Mouse (Mus musculus): ENCODE results near the gene Dnaaf2. TPM values are rescaled to one million over a fixed set of nuclear protein-coding genes. Genes with fewer than 3 reads are reported as not detected.

Gene Dnaaf2
- polyA plus RNA-seq, 1 experiment from 2014 or later: 9.9 TPM

DNA sequence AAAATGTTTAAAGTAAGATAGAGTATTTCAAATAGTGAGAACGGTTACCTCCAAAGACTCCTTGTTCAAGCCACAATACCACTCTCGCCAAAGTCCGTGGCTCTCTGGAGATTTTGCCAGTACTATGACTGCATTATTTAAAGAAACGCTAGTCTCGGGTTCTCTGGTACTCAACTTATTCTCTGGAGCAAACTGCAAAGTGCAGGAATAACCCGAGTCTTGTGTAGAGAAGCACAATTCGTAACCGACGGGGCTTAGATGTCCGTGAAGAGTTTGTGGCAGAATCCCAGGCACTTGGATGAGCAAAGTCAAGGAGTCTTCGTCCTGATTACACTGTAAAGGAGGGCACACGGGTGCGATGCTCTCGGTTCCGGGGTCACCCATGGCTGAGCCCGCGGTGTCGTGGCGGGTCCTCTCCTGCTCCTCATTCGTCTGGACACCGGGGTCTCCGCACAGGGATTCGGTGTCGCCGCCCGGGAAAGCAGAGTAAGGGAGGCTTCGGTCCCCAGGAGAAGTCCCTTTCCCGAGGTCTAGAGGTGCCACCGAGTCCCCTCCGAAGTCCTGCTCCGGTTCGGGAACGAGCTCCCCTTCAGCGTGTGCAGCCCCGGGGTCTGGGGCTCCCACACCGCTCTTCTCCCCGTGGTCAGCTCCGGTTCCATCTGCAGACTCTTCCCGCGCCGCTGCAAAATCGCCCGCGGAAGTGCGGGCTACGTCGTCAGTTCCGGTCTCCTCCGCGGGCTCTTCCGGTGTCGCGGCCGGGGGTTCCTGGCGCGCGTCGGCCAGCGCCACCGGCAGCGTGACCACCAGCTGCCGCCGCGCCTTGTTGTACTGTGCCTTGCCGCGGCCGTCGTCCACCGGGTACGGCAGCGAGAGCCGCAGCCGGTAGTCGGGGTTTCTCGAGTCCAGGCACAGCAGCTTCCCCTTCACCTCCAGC lies 1.5 kb downstream of the Dnaaf2 start, which contains the start of gene Gm49383:
Gene Gm49383, minus strand, starts transcription at position 661 of the 934 bp plus-strand sequence.
- Histone ChIP-seq H3K4me3 (replicated peaks) (peak within 1 kb of the TSS; percentile 91), H3K9me3 (no peaks in the 10 kb centered on the region), H3K4me1 (peaks cover 18% of the 10 kb centered on the region), H3K9ac (peak within 1 kb of the TSS; percentile 83), H3K27me3 (replicated peaks) (no peaks in the 10 kb centered on the region), H3K36me3 (peaks cover 8% of the 10 kb centered on the region; the same call in 1 of the 2 replicates), H3K4me2 (peak within 1 kb of the TSS; percentile 95), H3K27ac (peak within 1 kb of the TSS; percentile 85)
- WGBS: under 1% methylated on average over 75 of the region's 75 CpGs
- peak; percentile 53; the same call in 1 of the 2 replicates for ATAC-seq (ENCODE audit: insufficient read depth, low FRiP score, low read depth)

DNA sequence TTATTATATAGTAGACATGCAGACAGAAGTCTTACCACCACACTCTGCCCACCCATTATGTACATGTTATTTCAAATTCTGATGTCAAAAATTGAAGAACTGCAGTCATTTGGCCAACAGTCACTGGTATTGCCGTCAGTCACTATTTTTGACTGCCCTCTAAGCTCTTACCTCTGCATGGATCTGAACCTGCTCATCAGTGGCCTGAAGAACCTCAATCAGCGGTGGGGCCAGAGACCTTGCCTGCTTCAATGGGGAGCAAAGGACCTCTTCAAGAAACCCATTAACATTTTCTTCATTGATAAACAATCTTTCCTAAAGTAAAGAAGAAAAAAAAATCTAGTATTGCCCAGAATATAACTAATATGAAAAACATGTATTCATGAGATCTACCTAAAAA lies 5.6 kb downstream of the Dnaaf2 start:
- no peaks in the 10 kb centered on the region for H3K9me3 ChIP-seq
- no peaks in the 10 kb centered on the region for H3K27me3 ChIP-seq (replicated peaks)
- WGBS: 89% methylated on average over 2 of the region's 2 CpGs
- H3K36me3 ChIP-seq: peaks cover 7% of the 10 kb centered on the region
- no peak overlapping the region for H3K27ac ChIP-seq
- H3K4me1 ChIP-seq: no peaks in the 10 kb centered on the region
- H3K4me2 ChIP-seq: no peak overlapping the region
- no peak for ATAC-seq (ENCODE audit: insufficient read depth, low FRiP score, low read depth)
- no peak overlapping the region for H3K9ac ChIP-seq
- H3K4me3 ChIP-seq (replicated peaks): no peak overlapping the region

DNA sequence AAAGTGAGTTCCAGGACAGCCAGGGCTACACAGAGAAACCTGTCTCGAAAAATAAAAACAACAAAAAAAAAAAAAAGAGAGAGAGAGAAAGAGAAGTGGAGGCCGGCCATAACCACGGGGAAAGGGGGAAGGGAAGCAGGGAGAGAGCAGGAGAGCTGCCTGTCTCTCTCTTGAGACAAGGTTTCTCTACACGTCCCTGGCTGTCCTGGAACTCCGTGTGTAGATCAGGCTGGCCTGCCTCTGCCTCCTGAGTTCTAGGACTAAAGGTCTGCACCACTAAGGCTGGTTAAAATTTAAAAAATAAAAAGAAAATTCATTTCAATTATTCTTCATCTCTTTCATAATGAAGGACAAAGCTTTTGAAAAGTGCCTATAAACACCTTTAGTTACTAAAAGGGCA lies 6.8 kb downstream of the Dnaaf2 start:
- H3K4me2 ChIP-seq: no peak overlapping the region
- peaks cover 7% of the 10 kb centered on the region for H3K36me3 ChIP-seq
- H3K4me1 ChIP-seq: 0 out of 2 replicates have a peak, but pooled peaks cover 7% of the 10 kb centered on the region
- 94% methylated on average over 5 of the region's 5 CpGs for WGBS
- H3K9me3 ChIP-seq: no peaks in the 10 kb centered on the region
- no peak for ATAC-seq (ENCODE audit: insufficient read depth, low FRiP score, low read depth)
- no peaks in the 10 kb centered on the region for H3K27me3 ChIP-seq (replicated peaks)
- H3K4me3 ChIP-seq (replicated peaks): no peak overlapping the region
- H3K27ac ChIP-seq: no peak overlapping the region
- H3K9ac ChIP-seq: no peak overlapping the region

DNA sequence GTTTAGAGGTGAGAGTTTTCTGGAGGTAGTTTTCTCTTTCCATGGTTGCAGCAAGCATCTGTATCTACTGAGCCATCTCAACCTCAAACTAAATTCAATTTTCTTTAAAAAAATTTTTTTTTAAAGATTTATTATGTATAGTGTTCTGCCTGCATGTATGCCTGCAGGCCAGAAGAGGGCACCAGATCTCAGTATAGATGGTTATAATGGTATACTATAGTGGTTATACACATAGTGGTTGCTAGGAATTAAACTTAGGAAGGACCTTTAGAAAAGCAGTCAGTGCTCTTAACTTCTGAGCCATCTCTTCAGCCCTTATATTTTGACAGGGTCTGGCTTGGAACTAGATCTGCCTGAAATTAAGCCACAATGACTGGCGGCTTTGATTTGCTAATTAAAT lies 7.7 kb downstream of the Dnaaf2 start:
- no peak overlapping the region for H3K27ac ChIP-seq
- no peak overlapping the region for H3K4me3 ChIP-seq (replicated peaks)
- H3K27me3 ChIP-seq (replicated peaks): no peaks in the 10 kb centered on the region
- no peak overlapping the region for H3K9ac ChIP-seq
- no peaks in the 10 kb centered on the region for H3K9me3 ChIP-seq
- no peak for ATAC-seq (ENCODE audit: insufficient read depth, low FRiP score, low read depth)
- WGBS: 100% methylated on average over 1 of the region's 1 CpGs
- peaks cover 7% of the 10 kb centered on the region for H3K36me3 ChIP-seq
- H3K4me2 ChIP-seq: no peak overlapping the region
- peaks cover 8% of the 10 kb centered on the region; the same call in 1 of the 2 replicates for H3K4me1 ChIP-seq

DNA sequence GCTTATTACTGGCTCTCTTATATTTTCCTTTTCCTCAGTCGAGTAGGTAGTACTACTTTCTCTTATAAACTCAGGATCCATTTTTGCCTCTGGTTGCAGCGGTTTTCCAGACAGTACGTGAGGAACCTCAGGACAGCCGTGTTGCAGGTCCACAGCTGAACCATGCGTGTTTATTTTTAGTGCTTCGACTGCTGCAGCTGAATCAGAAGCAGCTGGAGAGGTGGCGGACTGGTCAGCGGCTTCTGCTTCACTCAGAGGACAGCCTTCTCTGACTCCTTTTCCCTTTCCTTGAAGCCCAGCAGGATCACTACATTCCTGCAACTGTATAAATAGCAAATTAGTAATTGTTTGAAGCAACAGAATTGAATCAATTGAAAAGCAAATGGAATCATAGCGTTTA lies 8.2 kb downstream of the Dnaaf2 start:
- Histone ChIP-seq H3K36me3 (peaks cover 7% of the 10 kb centered on the region), H3K27me3 (replicated peaks) (no peaks in the 10 kb centered on the region), H3K4me2 (no peak overlapping the region), H3K9me3 (no peaks in the 10 kb centered on the region), H3K4me3 (replicated peaks) (no peak overlapping the region), H3K4me1 (peaks cover 13% of the 10 kb centered on the region), H3K27ac (no peak overlapping the region), H3K9ac (no peak overlapping the region)
- no peak for ATAC-seq (ENCODE audit: insufficient read depth, low FRiP score, low read depth)
- 88% methylated on average over 9 of the region's 9 CpGs for WGBS

DNA sequence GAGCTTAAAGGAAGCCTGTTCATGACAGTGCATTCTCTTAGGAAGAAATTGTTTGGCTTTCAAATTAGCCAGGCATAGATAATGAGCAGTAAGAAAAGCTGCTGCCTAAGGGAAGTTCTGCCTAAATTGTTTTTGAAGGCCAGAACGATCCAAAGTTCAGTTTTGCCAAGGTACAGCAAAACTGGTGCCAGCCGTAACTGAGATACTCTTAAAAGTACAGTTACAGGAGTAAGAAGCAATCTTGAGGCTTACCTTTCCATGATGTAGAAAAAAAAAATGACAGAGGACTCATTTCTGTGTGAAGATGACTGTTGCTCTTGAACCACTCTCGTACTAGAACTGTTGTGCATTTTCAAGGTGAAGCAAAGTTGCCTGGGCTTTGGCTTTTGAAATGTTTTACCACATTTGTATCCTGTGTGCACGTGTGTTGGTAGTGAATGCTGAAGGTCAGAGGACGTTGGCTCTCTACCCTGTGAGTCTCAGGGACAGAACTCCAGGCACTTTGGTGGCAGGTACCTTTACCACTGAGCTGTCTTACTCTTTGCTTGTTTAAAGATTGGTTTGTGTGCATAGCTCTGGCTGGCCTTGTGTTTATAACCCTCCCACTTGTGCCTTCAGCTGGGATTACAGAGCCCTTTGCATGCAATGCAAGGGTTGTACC lies 11.3 kb downstream of the Dnaaf2 start:
- Histone ChIP-seq H3K4me3 (replicated peaks) (no peak overlapping the region), H3K9me3 (no peaks in the 10 kb centered on the region), H3K4me1 (peaks cover 17% of the 10 kb centered on the region), H3K9ac (no peak overlapping the region), H3K27ac (no peak overlapping the region), H3K36me3 (peaks cover 10% of the 10 kb centered on the region), H3K4me2 (no peak overlapping the region), H3K27me3 (replicated peaks) (no peaks in the 10 kb centered on the region)
- ATAC-seq (ENCODE audit: insufficient read depth, low FRiP score, low read depth): no peak
- 59% methylated on average over 5 of the region's 5 CpGs for WGBS

DNA sequence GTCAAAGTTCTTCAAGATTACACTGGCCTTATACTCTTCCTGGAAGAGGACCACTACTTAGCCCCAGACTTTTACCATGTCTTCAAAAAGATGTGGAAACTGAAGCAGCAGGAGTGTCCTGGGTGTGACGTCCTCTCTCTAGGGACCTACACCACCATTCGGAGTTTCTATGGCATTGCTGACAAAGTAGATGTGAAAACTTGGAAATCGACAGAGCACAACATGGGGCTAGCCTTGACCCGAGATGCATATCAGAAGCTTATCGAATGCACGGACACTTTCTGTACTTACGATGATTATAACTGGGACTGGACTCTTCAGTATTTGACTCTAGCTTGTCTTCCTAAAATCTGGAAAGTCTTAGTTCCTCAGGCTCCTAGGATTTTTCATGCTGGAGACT lies 12.9 kb downstream of the Dnaaf2 start:
- Histone ChIP-seq H3K4me3 (replicated peaks) (peak overlapping the region; percentile 94), H3K36me3 (peaks cover 10% of the 10 kb centered on the region), H3K9ac (no peak overlapping the region), H3K27ac (no peak overlapping the region), H3K9me3 (no peaks in the 10 kb centered on the region), H3K4me2 (peak overlapping the region; percentile 95), H3K4me1 (peaks cover 17% of the 10 kb centered on the region), H3K27me3 (replicated peaks) (no peaks in the 10 kb centered on the region)
- WGBS: 73% methylated on average over 7 of the region's 7 CpGs
- no peak for ATAC-seq (ENCODE audit: insufficient read depth, low FRiP score, low read depth)

DNA sequence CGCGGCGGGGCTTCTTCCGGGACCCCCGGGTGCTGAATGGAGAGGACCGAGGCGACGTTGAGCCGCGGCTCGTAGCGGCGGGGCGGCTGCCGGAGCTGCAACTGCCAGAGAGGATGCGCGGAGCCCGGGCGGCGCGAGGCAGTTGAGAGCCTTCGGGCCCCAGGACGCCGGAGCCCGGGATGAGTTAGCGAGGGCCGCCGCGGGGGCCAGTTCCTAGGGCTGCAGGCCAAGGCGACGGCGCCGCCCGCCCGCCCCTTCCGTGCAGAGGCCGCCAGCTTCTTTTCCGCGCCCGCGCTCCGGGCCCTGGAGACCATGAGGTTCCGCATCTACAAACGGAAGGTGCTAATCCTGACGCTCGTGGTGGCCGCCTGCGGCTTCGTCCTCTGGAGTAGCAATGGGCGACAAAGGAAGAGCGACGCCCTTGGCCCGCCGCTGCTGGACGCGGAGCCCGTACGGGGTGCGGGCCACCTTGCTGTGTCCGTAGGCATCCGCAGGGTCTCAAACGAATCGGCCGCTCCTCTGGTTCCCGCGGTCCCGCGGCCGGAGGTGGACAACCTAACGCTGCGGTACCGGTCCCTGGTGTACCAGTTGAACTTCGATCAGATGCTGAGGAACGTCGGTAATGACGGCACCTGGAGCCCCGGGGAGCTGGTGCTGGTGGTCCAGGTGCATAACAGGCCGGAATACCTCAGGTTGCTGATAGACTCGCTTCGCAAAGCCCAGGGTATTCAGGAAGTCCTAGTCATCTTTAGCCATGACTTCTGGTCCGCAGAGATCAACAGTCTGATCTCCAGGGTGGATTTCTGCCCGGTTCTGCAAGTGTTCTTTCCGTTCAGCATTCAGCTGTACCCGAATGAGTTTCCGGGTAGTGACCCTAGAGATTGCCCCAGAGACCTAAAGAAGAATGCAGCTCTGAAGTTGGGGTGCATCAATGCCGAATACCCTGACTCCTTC lies 13.6 kb downstream of the Dnaaf2 start:
- peaks cover 17% of the 10 kb centered on the region for H3K4me1 ChIP-seq
- H3K9ac ChIP-seq: peak overlapping the region; percentile 87
- under 1% methylated on average over 86 of the region's 86 CpGs for WGBS
- H3K27me3 ChIP-seq (replicated peaks): no peaks in the 10 kb centered on the region
- H3K27ac ChIP-seq: peak overlapping the region; percentile 92
- H3K9me3 ChIP-seq: no peaks in the 10 kb centered on the region
- ATAC-seq (ENCODE audit: insufficient read depth, low FRiP score, low read depth): peak; percentile 46
- H3K36me3 ChIP-seq: peaks cover 10% of the 10 kb centered on the region
- peak overlapping the region; percentile 95 for H3K4me2 ChIP-seq
- peak overlapping the region; percentile 94 for H3K4me3 ChIP-seq (replicated peaks)

DNA sequence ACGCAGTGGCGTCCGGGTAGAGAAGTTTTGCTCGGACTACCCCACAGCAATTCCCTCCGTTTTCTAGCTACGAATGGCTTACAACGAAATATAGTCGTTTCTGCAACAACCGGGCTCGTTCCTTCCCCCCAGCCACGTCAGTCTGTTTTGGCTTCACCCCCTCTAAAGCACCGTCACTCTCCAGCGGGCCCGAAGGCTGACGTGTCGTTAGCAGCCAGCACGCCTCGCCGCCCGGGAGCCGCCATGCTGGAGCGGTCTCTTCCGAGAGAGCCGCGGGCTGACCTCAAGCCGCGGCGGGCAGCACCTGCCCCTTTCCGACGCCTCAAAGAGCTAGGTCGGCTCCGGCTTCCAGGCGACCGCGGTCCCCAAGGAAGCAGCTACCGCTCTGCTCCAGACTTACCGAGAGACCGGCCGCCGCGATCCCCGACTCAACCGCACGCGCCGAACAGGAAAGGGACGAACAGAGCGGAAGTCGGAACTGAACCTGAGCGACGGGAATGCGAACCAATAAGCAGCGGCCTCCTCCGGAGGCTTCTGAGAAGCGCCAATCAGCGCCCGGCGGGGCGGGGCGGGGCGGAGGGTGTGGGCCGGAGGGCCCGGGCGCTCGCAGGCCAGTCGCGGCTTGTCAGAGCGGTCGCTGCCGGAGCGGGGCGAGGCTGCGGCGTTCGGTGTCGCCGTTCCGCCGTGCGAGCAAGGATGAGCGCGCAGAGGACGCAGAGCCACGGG lies 14.5 kb downstream of the Dnaaf2 start, which contains the start of the genes Rpl36al and Mgat2:
Gene Rpl36al, minus strand, starts transcription at position 501 of the 726 bp plus-strand sequence.
Gene Mgat2, plus strand, starts transcription at position 575 of the 726 bp plus-strand sequence.
- peak within 1 kb of the TSS; percentile 95 for H3K4me2 ChIP-seq
- WGBS: under 1% methylated on average over 84 of the region's 84 CpGs
- H3K4me1 ChIP-seq: peaks cover 17% of the 10 kb centered on the region
- peak within 1 kb of the TSS; percentile 92 for H3K27ac ChIP-seq
- no peaks in the 10 kb centered on the region for H3K9me3 ChIP-seq
- H3K4me3 ChIP-seq (replicated peaks): peak within 1 kb of the TSS; percentile 94
- no peaks in the 10 kb centered on the region for H3K27me3 ChIP-seq (replicated peaks)
- peak; percentile 99 for ATAC-seq (ENCODE audit: insufficient read depth, low FRiP score, low read depth)
- peaks cover 10% of the 10 kb centered on the region for H3K36me3 ChIP-seq
- H3K9ac ChIP-seq: peak within 1 kb of the TSS; percentile 87

DNA sequence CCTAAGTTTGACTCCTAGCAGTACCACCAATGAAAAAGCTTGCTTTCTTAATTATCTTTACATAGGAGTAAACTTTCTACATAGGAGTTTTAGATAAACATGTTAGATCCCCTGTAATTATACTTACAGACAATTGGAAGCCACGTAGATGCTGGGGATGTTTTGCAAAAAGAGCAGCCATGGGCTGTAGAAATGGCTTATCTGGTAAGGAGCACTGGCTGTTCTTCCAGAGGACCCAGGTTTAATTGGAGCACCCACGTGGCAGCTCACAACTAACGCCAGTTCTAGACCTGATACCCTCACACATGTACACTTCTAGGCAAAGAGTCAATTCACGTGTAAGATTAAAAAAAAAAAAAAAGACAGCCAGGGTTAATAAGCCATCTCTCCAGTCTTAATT lies 16.4 kb downstream of the Dnaaf2 start:
- WGBS: 84% methylated on average over 4 of the region's 4 CpGs
- no peak overlapping the region for H3K9ac ChIP-seq
- peaks cover 12% of the 10 kb centered on the region for H3K4me1 ChIP-seq
- ATAC-seq (ENCODE audit: insufficient read depth, low FRiP score, low read depth): no peak
- no peak overlapping the region for H3K4me2 ChIP-seq
- no peak overlapping the region for H3K4me3 ChIP-seq (replicated peaks)
- H3K27me3 ChIP-seq (replicated peaks): no peaks in the 10 kb centered on the region
- no peaks in the 10 kb centered on the region for H3K9me3 ChIP-seq
- H3K27ac ChIP-seq: no peak overlapping the region
- peaks cover 6% of the 10 kb centered on the region; the same call in 1 of the 2 replicates for H3K36me3 ChIP-seq

Data from stomach, embryonic 15.5 days (tissue).